ENCODE assay signal across 9 mouse cellular contexts in genomic region chr11:80351832-80352430, GRCm38 (mm10). TPM values are rescaled to one million over a fixed set of nuclear protein-coding genes. Genes with fewer than 3 reads are reported as not detected.
DNase-seq lines count a peak whose midpoint lies in the region; TF ChIP-seq lines count a peak whose summit lies in the region.
"Had no signal": no experiment of that assay in that cellular context is flagged by ENCODE, and none has a peak within 500 bp of the region (broad histone marks: within the 10 kb centered on the region; RNA-seq: fewer than 3 reads in every experiment).

No protein-coding gene starts in this region.

- WGBS in heart, adult 2 months, result 77% methylated on average over 5 of the region's 5 CpGs

- TF ChIP-seq CTCF in heart, adult 2 months (IDR thresholded peaks at IDR 0.05), result 0 out of 2 replicates have a peak, but pooled peaks have one; percentile 100

- no peak for TF ChIP-seq POLR2A in heart, adult 2 months (IDR thresholded peaks at IDR 0.05; ENCODE audit: insufficient read depth, low read depth, low read length)

- no peaks in the 10 kb centered on the region for H3K4me1 ChIP-seq in heart, adult 2 months (ENCODE audit: control insufficient read depth, insufficient read depth, low read length)
- H3K4me1 ChIP-seq: limb, embryonic 15.5 days had no signal

- H3K4me3 ChIP-seq in heart, adult 2 months, result no peak overlapping the region
- H3K4me3 ChIP-seq: limb, embryonic 15.5 days had no signal

- H3K79me2 ChIP-seq in heart, adult 2 months (replicated peaks; ENCODE audit: control insufficient read depth, insufficient read depth, low read length), result no peaks in the 10 kb centered on the region

- DNase-seq in CD4-positive helper T cell, adult 2 months (ENCODE audit: low read depth, low spot score), result peak; percentile 73
- DNase-seq in adrenal gland, adult 18-20 months (ENCODE audit: low spot score in 2 of 2), result peak; percentile 89 to 90
- peak; percentile 88 for DNase-seq in embryo, embryonic 10 days (ENCODE audit: low spot score)
- peak; percentile 70 to 87 for DNase-seq in heart, adult 2 months
- peak; percentile 66 to 85 for DNase-seq in layer of hippocampus, adult 18-20 months (ENCODE audit: low spot score in 2 of 2)
- peak; percentile 93 for DNase-seq in lung, postnatal 14 days
- peak; percentile 83 for DNase-seq in right cerebral cortex, adult 18-20 months
- peak; percentile 51 for DNase-seq in urinary bladder, postnatal 10 days (ENCODE audit: low spot score)

- H3K27ac ChIP-seq in heart, adult 2 months, result no peak overlapping the region
- H3K27ac ChIP-seq: limb, embryonic 15.5 days had no signal

- H3K27me3 ChIP-seq in heart, adult 2 months (ENCODE audit: control insufficient read depth, insufficient read depth, low read length), result no peaks in the 10 kb centered on the region
- H3K27me3 ChIP-seq: limb, embryonic 15.5 days had no signal

- intact Hi-C loops in heart, adult 2 months (cut with DNase I), result loop anchor here (1.0 to 5.0 kb wide), 2 partner anchors 50 to 65 kb away; partner anchors contain the start of gene Rhbdl3

- no peaks in the 10 kb centered on the region for H3K36me3 ChIP-seq in heart, adult 2 months (ENCODE audit: control insufficient read depth, insufficient read depth, low read length)
- H3K36me3 ChIP-seq: limb, embryonic 15.5 days had no signal

- no peak overlapping the region for H3K9ac ChIP-seq in heart, adult 2 months (ENCODE audit: low read depth, low read length)
- H3K9ac ChIP-seq: limb, embryonic 15.5 days had no signal

- 0 out of 2 replicates have a peak, but pooled peaks have one; percentile 45 for TF ChIP-seq EP300 in heart, adult 2 months (IDR thresholded peaks at IDR 0.05; ENCODE audit: insufficient read depth, low read depth, low read length)

RNA-seq across cellular contexts. Expression of gene 5730455P16Rik, which starts 25.9 kb away (rescaled TPM):
- 10 to 100 TPM; 13.6 to 15.9 TPM for total RNA-seq in adrenal gland, adult 18-20 months (2021)
- 10 to 100 TPM; 19.2 to 22.8 TPM for total RNA-seq in heart, adult 2 months (2021)
- polyA plus RNA-seq in heart, adult 2 months (2012; rRNA removed), result 4.6 and 10.2 TPM in 2 replicates
- 10 to 100 TPM; 50.8 to 54.1 TPM for total RNA-seq in layer of hippocampus, adult 18-20 months (2021)

RNA-seq across cellular contexts. Expression of gene Zfp207, which starts 31.1 kb away (rescaled TPM):
- 100 to 1,000 TPM; 115 to 123 TPM for total RNA-seq in adrenal gland, adult 18-20 months (2021)
- 10 to 100 TPM; 58.3 to 59.9 TPM for total RNA-seq in heart, adult 2 months (2021)
- polyA plus RNA-seq in heart, adult 2 months (2012; rRNA removed), result 63.0 and 99.1 TPM in 2 replicates
- total RNA-seq in layer of hippocampus, adult 18-20 months (2021), result 100 to 1,000 TPM; 133 to 146 TPM

RNA-seq across cellular contexts. Expression of gene Rhbdl3, which starts 51.2 kb away (rescaled TPM):
- total RNA-seq in adrenal gland, adult 18-20 months (2021), result 1 to 10 TPM; 2.5 to 3.8 TPM
- 10 to 100 TPM in 1 of 2 experiments, 1 to 10 TPM in 1; 6.8 to 11.1 TPM for total RNA-seq in heart, adult 2 months (2021)
- 9.4 and 12.6 TPM in 2 replicates for polyA plus RNA-seq in heart, adult 2 months (2012; rRNA removed)
- 10 to 100 TPM; 29.7 to 29.8 TPM for total RNA-seq in layer of hippocampus, adult 18-20 months (2021)
